Mouse (Mus musculus): ENCODE data around the gene Zc3h15. TPM values are rescaled to one million over a fixed set of nuclear protein-coding genes. Genes with fewer than 3 reads are reported as not detected.
A peak's percentile ranks its signal among the peaks of the same experiment; 100 is the strongest.

The Zc3h15 gene
- 159 and 178 TPM in 2 replicates for polyA plus RNA-seq (2014; fragmentation: Nextera tagmentation; extraction: Ambion mirVana)

- Histone ChIP-seq H3K4me2 (ENCODE audit: low read depth, low read length, severe bottlenecking) (peak within 1 kb of the TSS; percentile 72), H3K9ac (ENCODE audit: low read length) (peak within 1 kb of the TSS; percentile 85), H3K4me3 (ENCODE audit: low read depth, low read length) (peak within 1 kb of the TSS; percentile 94), H3K27ac (ENCODE audit: low read depth, low read length) (peak within 1 kb of the TSS; percentile 75), H3K36me3 (ENCODE audit: control insufficient read depth, insufficient read depth, low read length) (no peaks in the 10 kb centered on the region), H3K9me3 (ENCODE audit: control insufficient read depth, low read length) (no peaks in the 10 kb centered on the region), H3K27me3 (ENCODE audit: control insufficient read depth, insufficient read depth, low read length) (no peaks in the 10 kb centered on the region), H3K4me1 (replicated peaks; ENCODE audit: control insufficient read depth, insufficient read depth, low read length) (no peaks in the 10 kb centered on the region; the same call in 1 of the 2 replicates)
- under 1% methylated on average over 75 of the region's 100 CpGs for WGBS
- ATAC-seq (replicated peaks; ENCODE audit: low FRiP score) = peak; percentile 99
- peak; percentile 97 for DNase-seq (ENCODE audit: low spot score)
Measured at GRCm38 (mm10) chr2:83644276-83645252, at the start of gene Zc3h15. TSS of gene Zc3h15 (plus strand) at chr2:83644435.

- H3K36me3 ChIP-seq (ENCODE audit: control insufficient read depth, insufficient read depth, low read length) = no peaks in the 10 kb centered on the region
- WGBS = 88% methylated on average over 11 of the region's 11 CpGs
- no peaks in the 10 kb centered on the region for H3K4me1 ChIP-seq (replicated peaks; ENCODE audit: control insufficient read depth, insufficient read depth, low read length)
Measured at GRCm38 (mm10) chr2:83620558-83621367, 23.5 kb upstream of the Zc3h15 start.

GRCm38 (mm10) chr2:83621511-83621910 lies 22.7 kb upstream of the Zc3h15 start:
- no peak overlapping the region for H3K9ac ChIP-seq (ENCODE audit: low read length)
- no peaks in the 10 kb centered on the region for H3K36me3 ChIP-seq (ENCODE audit: control insufficient read depth, insufficient read depth, low read length)
- no peak overlapping the region for H3K27ac ChIP-seq (ENCODE audit: low read depth, low read length)
- 90% methylated on average over 4 of the region's 4 CpGs for WGBS
- ATAC-seq (replicated peaks; ENCODE audit: low FRiP score) (no peak), DNase-seq (ENCODE audit: low spot score) (no peak)
- no peaks in the 10 kb centered on the region for H3K4me1 ChIP-seq (replicated peaks; ENCODE audit: control insufficient read depth, insufficient read depth, low read length)
- H3K4me2 ChIP-seq (ENCODE audit: low read depth, low read length, severe bottlenecking) = no peak overlapping the region
- no peaks in the 10 kb centered on the region for H3K9me3 ChIP-seq (ENCODE audit: control insufficient read depth, low read length)
- H3K27me3 ChIP-seq (ENCODE audit: control insufficient read depth, insufficient read depth, low read length) = no peaks in the 10 kb centered on the region
- no peak overlapping the region for H3K4me3 ChIP-seq (ENCODE audit: low read depth, low read length)

More at GRCm38 (mm10) chr2:83620558-83621367, 23.5 kb upstream of the Zc3h15 start:
- H3K9me3 ChIP-seq (ENCODE audit: control insufficient read depth, low read length) = no peaks in the 10 kb centered on the region
- no peak overlapping the region for H3K4me2 ChIP-seq (ENCODE audit: low read depth, low read length, severe bottlenecking)
- no peaks in the 10 kb centered on the region for H3K27me3 ChIP-seq (ENCODE audit: control insufficient read depth, insufficient read depth, low read length)
- DNase-seq (ENCODE audit: low spot score) (no peak), ATAC-seq (replicated peaks; ENCODE audit: low FRiP score) (no peak)
- no peak overlapping the region for H3K9ac ChIP-seq (ENCODE audit: low read length)
- H3K27ac ChIP-seq (ENCODE audit: low read depth, low read length) = no peak overlapping the region
- no peak overlapping the region for H3K4me3 ChIP-seq (ENCODE audit: low read depth, low read length)

- Histone ChIP-seq H3K4me1 (replicated peaks; ENCODE audit: control insufficient read depth, insufficient read depth, low read length) (no peaks in the 10 kb centered on the region), H3K36me3 (ENCODE audit: control insufficient read depth, insufficient read depth, low read length) (no peaks in the 10 kb centered on the region), H3K9ac (ENCODE audit: low read length) (no peak overlapping the region), H3K27me3 (ENCODE audit: control insufficient read depth, insufficient read depth, low read length) (no peaks in the 10 kb centered on the region), H3K4me2 (ENCODE audit: low read depth, low read length, severe bottlenecking) (no peak overlapping the region), H3K4me3 (ENCODE audit: low read depth, low read length) (no peak overlapping the region), H3K27ac (ENCODE audit: low read depth, low read length) (no peak overlapping the region), H3K9me3 (ENCODE audit: control insufficient read depth, low read length) (no peaks in the 10 kb centered on the region)
- ATAC-seq (replicated peaks; ENCODE audit: low FRiP score) (no peak), DNase-seq (ENCODE audit: low spot score) (no peak)
- 50% methylated on average over 11 of the region's 11 CpGs for WGBS
Measured at GRCm38 (mm10) chr2:83622792-83623191, 21.4 kb upstream of the Zc3h15 start.

DNA sequence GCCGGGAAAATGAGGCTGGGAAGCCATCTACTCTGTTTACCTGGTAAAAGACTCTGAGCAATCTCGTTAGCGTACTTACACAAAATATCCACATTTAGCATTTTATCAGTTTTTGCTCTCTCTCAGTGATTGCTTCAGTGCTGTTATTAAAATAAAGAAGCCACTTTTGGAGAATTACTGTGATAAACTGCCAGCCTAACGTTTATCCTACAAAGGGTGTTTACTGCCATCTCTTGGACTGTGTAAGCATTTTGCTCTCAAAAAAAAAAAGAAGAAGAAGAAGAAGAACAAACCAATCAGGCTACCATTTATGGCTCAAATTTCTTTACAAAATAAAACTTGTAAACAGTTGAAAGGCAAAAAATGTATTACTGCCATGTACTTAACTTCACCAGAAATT lies 20.2 kb upstream of the Zc3h15 start:
- Histone ChIP-seq H3K4me1 (replicated peaks; ENCODE audit: control insufficient read depth, insufficient read depth, low read length) (no peaks in the 10 kb centered on the region), H3K4me2 (ENCODE audit: low read depth, low read length, severe bottlenecking) (no peak overlapping the region), H3K9ac (ENCODE audit: low read length) (no peak overlapping the region), H3K9me3 (ENCODE audit: control insufficient read depth, low read length) (no peaks in the 10 kb centered on the region), H3K36me3 (ENCODE audit: control insufficient read depth, insufficient read depth, low read length) (no peaks in the 10 kb centered on the region), H3K27me3 (ENCODE audit: control insufficient read depth, insufficient read depth, low read length) (no peaks in the 10 kb centered on the region), H3K27ac (ENCODE audit: low read depth, low read length) (no peak overlapping the region), H3K4me3 (ENCODE audit: low read depth, low read length) (no peak overlapping the region)
- no peak for DNase-seq (ENCODE audit: low spot score)
- 70% methylated on average over 4 of the region's 4 CpGs for WGBS
- ATAC-seq (replicated peaks; ENCODE audit: low FRiP score) = no peak

GRCm38 (mm10) chr2:83625226-83626108 lies 18.8 kb upstream of the Zc3h15 start:
- 0 out of 2 replicates have a peak, but pooled peaks have one; percentile 55 for ATAC-seq (replicated peaks; ENCODE audit: low FRiP score)
- Histone ChIP-seq H3K9me3 (ENCODE audit: control insufficient read depth, low read length) (no peaks in the 10 kb centered on the region), H3K27me3 (ENCODE audit: control insufficient read depth, insufficient read depth, low read length) (no peaks in the 10 kb centered on the region), H3K4me1 (replicated peaks; ENCODE audit: control insufficient read depth, insufficient read depth, low read length) (0 out of 2 replicates have a peak, but pooled peaks cover 1% of the 10 kb centered on the region), H3K4me3 (ENCODE audit: low read depth, low read length) (no peak overlapping the region), H3K9ac (ENCODE audit: low read length) (no peak overlapping the region), H3K4me2 (ENCODE audit: low read depth, low read length, severe bottlenecking) (no peak overlapping the region), H3K36me3 (ENCODE audit: control insufficient read depth, insufficient read depth, low read length) (no peaks in the 10 kb centered on the region), H3K27ac (ENCODE audit: low read depth, low read length) (no peak overlapping the region)
- DNase-seq (ENCODE audit: low spot score) = peak; percentile 89
- WGBS = 29% methylated on average over 10 of the region's 10 CpGs

- DNase-seq (ENCODE audit: low spot score) = no peak
- no peaks in the 10 kb centered on the region for H3K36me3 ChIP-seq (ENCODE audit: control insufficient read depth, insufficient read depth, low read length)
- no peak for ATAC-seq (replicated peaks; ENCODE audit: low FRiP score)
- H3K4me3 ChIP-seq (ENCODE audit: low read depth, low read length) = no peak overlapping the region
- H3K4me2 ChIP-seq (ENCODE audit: low read depth, low read length, severe bottlenecking) = no peak overlapping the region
- no peaks in the 10 kb centered on the region for H3K27me3 ChIP-seq (ENCODE audit: control insufficient read depth, insufficient read depth, low read length)
- 0 out of 2 replicates have a peak, but pooled peaks cover 1% of the 10 kb centered on the region for H3K4me1 ChIP-seq (replicated peaks; ENCODE audit: control insufficient read depth, insufficient read depth, low read length)
- H3K27ac ChIP-seq (ENCODE audit: low read depth, low read length) = no peak overlapping the region
- 89% methylated on average over 9 of the region's 9 CpGs for WGBS
- H3K9ac ChIP-seq (ENCODE audit: low read length) = no peak overlapping the region
- H3K9me3 ChIP-seq (ENCODE audit: control insufficient read depth, low read length) = no peaks in the 10 kb centered on the region
Measured at GRCm38 (mm10) chr2:83626881-83627280, 17.4 kb upstream of the Zc3h15 start.

GRCm38 (mm10) chr2:83627495-83627894 lies 16.7 kb upstream of the Zc3h15 start:
- Histone ChIP-seq H3K9me3 (ENCODE audit: control insufficient read depth, low read length) (no peaks in the 10 kb centered on the region), H3K27me3 (ENCODE audit: control insufficient read depth, insufficient read depth, low read length) (no peaks in the 10 kb centered on the region), H3K4me2 (ENCODE audit: low read depth, low read length, severe bottlenecking) (no peak overlapping the region), H3K36me3 (ENCODE audit: control insufficient read depth, insufficient read depth, low read length) (no peaks in the 10 kb centered on the region), H3K9ac (ENCODE audit: low read length) (no peak overlapping the region), H3K4me3 (ENCODE audit: low read depth, low read length) (no peak overlapping the region), H3K27ac (ENCODE audit: low read depth, low read length) (no peak overlapping the region), H3K4me1 (replicated peaks; ENCODE audit: control insufficient read depth, insufficient read depth, low read length) (0 out of 2 replicates have a peak, but pooled peaks cover 1% of the 10 kb centered on the region)
- ATAC-seq (replicated peaks; ENCODE audit: low FRiP score) (no peak), DNase-seq (ENCODE audit: low spot score) (no peak)
- 72% methylated on average over 9 of the region's 9 CpGs for WGBS

Data from forebrain, embryonic 11.5 days (tissue).